Mouse (Mus musculus): ENCODE results near the gene Gm20388.

Gene Gm20388

GRCm38 (mm10) chr8:124393013-124393412, 4482.4 kb downstream of the Gm20388 start:
- no peak for DNase-seq

GRCm38 (mm10) chr8:124393927-124394326, 4483.3 kb downstream of the Gm20388 start:
- no peak for DNase-seq

GRCm38 (mm10) chr8:124394951-124395350, 4484.3 kb downstream of the Gm20388 start:
- no peak for DNase-seq
